Mouse (Mus musculus) liver, embryonic 16.5 days (tissue): ENCODE data around the gene Gm10413. TPM values are rescaled to one million over a fixed set of nuclear protein-coding genes. Genes with fewer than 3 reads are reported as not detected.
"Not testable (repeated sequence)": the region's sequence is repeated elsewhere in the genome, so short reads cannot be mapped to it uniquely, and the experiment has no call there.

ENCODE experiments used
- ATAC-seq: fragments of 200-750 bp; cut with Nextera tagmentation; 2 replicates; pipeline ENCODE4 v1.8.0; 2017; ENCODE audit warnings: low read depth, mild to moderate bottlenecking, moderate number of reproducible peaks, moderate library complexity
- H3K27ac ChIP-seq: fragments of 300-500 bp; sonication (generic); 2 replicates; pipeline ENCODE4 v1.5.1; 2014; ENCODE audit warnings: mild to moderate bottlenecking, low read length
- H3K27me3 ChIP-seq: fragments of 300-500 bp; sonication (generic); 2 replicates; pipeline ENCODE4 v1.6.1; 2014; ENCODE audit warnings: low read depth, low read length, mixed read lengths; ENCODE audit not compliant: control insufficient read depth, insufficient read depth
- H3K36me3 ChIP-seq: fragments of 300-500 bp; sonication (generic); 2 replicates; pipeline ENCODE4 v1.6.1; 2014; ENCODE audit warnings: mild to moderate bottlenecking; ENCODE audit not compliant: control insufficient read depth, insufficient read depth
- H3K4me1 ChIP-seq: fragments of 300-500 bp; sonication (generic); 2 replicates; pipeline ENCODE4 v1.6.1; 2014; ENCODE audit warnings: low read depth, low read length, mixed read lengths; ENCODE audit not compliant: control insufficient read depth
- H3K4me2 ChIP-seq: fragments of 300-500 bp; sonication (generic); 2 replicates; pipeline ENCODE4 v1.6.1; 2014; ENCODE audit warnings: low read depth, low read length, mixed read lengths
- H3K4me3 ChIP-seq: fragments of 300-500 bp; sonication (generic); 2 replicates; pipeline ENCODE4 v1.5.1; 2014; ENCODE audit warnings: low read depth, mild to moderate bottlenecking, low read length
- H3K9ac ChIP-seq: fragments of 300-500 bp; sonication (generic); 2 replicates; pipeline ENCODE4 v1.6.1; 2014; ENCODE audit warnings: low read depth, low read length
- H3K9me3 ChIP-seq: fragments of 300-500 bp; sonication (generic); replicated peaks from 2 replicates; pipeline ENCODE4 v1.6.1; 2016; ENCODE audit warnings: low read length; ENCODE audit not compliant: control insufficient read depth
- WGBS: fragments of 180-500 bp; shearing (Covaris S2); extraction: QIAGEN DNeasy Blood & Tissue Kit; methylation state at CpG from one replicate; pipeline ENCODE4 v1.1.7; 2014; ENCODE audit not compliant: insufficient replicate concordance; 5-methylcytosine and 5-hydroxymethylcytosine counted together
- polyA plus RNA-seq: library from polyadenylated mRNA; unstranded; fragments of >200 nt; fragmentation: Nextera tagmentation; extraction: Ambion mirVana; gene quantifications from 2 replicates; pipeline ENCODE4 v1.2.1, GENCODE M21; 2015

The Gm10413 gene
- not detected in 2 replicates for polyA plus RNA-seq

- no CpG with 5 or more reads among the region's 2 CpGs for WGBS
- ATAC-seq, H3K9me3 ChIP-seq, H3K36me3 ChIP-seq, H3K4me1 ChIP-seq, H3K4me2 ChIP-seq, H3K4me3 ChIP-seq, H3K9ac ChIP-seq, H3K27ac ChIP-seq, H3K27me3 ChIP-seq: not testable (repeated sequence)
These were observed at the start of gene Gm10413 for GRCm38 (mm10) chr14:3394793-3395192. Gm10413 (plus strand) TSS chr14:3395093.

GRCm38 (mm10) chr14:3412314-3412713 lies 17.4 kb downstream of the Gm10413 start, which contains the start of gene Gm10409:
Gm10409 (plus strand) TSS chr14:3412614.
- H3K4me2 ChIP-seq, ATAC-seq, H3K27ac ChIP-seq, H3K4me3 ChIP-seq, H3K9ac ChIP-seq, H3K4me1 ChIP-seq, H3K27me3 ChIP-seq, H3K36me3 ChIP-seq, H3K9me3 ChIP-seq: not testable (repeated sequence)
- no CpG with 5 or more reads among the region's 32 CpGs for WGBS

DNA sequence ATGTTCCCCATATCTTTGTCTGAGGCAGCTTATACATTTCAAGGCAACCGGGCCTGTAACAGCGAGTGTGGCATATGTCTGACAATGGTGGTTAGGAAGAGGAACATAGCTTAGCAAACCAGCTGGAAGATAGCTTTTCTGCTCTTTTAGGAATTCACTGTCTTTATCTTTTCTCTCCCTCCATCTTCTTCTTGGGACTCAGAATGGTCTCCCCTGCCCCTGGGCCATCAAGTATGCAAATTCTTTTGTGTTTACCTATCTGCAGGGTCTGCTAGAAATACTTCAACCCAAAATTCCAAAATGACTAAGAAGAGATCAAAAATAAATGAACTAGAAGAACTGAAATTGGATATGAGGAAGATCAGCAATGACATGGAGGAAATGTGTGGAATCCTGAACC lies 32.9 kb downstream of the Gm10413 start, which contains the start of gene Gm3005:
Gene Gm3005 (plus strand): TSS at position 301 of the 400 bp plus-strand sequence.
- H3K4me3 ChIP-seq, H3K4me1 ChIP-seq, H3K27ac ChIP-seq, H3K27me3 ChIP-seq, H3K36me3 ChIP-seq, H3K4me2 ChIP-seq, ATAC-seq, H3K9ac ChIP-seq, H3K9me3 ChIP-seq: not testable (repeated sequence)
- no CpG with 5 or more reads among the region's 2 CpGs for WGBS

- not testable (repeated sequence) for ATAC-seq, H3K9me3 ChIP-seq, H3K9ac ChIP-seq, H3K4me2 ChIP-seq, H3K27ac ChIP-seq, H3K36me3 ChIP-seq, H3K4me1 ChIP-seq, H3K4me3 ChIP-seq, H3K27me3 ChIP-seq
- no CpG with 5 or more reads among the region's 3 CpGs for WGBS
These were observed 54.2 kb downstream of the Gm10413 start, which contains the start of gene Gm10408 for GRCm38 (mm10) chr14:3449079-3449478. Gm10408 (plus strand) TSS chr14:3449379.

Other genes with a start within 250 kb of the Gm10413 start
- gene Gm5795, start 206.8 kb upstream of the Gm10413 start, polyA plus RNA-seq, result not detected in 2 replicates
- gene D830030K20Rik, start 186.6 kb upstream of the Gm10413 start, polyA plus RNA-seq, result 0.25 and 0.58 TPM in 2 replicates
- gene Gm2956, start 62.5 kb upstream of the Gm10413 start, polyA plus RNA-seq, result not detected in 2 replicates
- gene Gm10409, start 17.5 kb downstream of the Gm10413 start, polyA plus RNA-seq, result not detected in 2 replicates
- not detected in 2 replicates for gene Gm3005, start 33.0 kb downstream of the Gm10413 start, polyA plus RNA-seq
- gene Gm10408, start 54.3 kb downstream of the Gm10413 start, polyA plus RNA-seq, result not detected in 2 replicates
- not detected in 2 replicates for gene Gm3012, start 239.4 kb downstream of the Gm10413 start, polyA plus RNA-seq